ENCODE assay signal across 28 mouse cellular contexts in the genomic region with DNA sequence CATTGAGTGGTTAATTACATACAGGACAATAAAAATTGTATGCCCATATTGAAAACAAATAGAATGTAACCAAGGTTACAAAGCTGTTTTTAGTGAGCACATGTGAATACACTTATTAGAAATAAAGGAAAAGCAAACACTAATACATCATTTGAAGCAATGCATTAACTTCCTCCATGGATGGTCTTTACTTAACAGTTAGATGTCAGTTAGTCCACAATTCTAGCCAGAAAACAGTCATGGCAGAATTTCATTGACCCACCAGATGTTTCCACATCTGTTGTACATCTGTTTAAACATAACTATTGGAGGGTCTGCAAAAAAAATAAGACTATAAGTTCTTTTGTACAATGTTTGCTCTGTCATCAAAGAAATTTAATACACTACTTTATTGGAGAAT.
DNase-seq lines count a peak whose midpoint lies in the region; ATAC-seq and TF ChIP-seq lines count a peak whose summit lies in the region.
"Had no signal": no experiment of that assay in that cellular context is flagged by ENCODE, and none has a peak within 500 bp of the region (broad histone marks: within the 10 kb centered on the region; RNA-seq: fewer than 3 reads in every experiment).

No protein-coding gene starts in this region.

- H3K4me1 ChIP-seq in lung, embryonic 14.5 days (ENCODE audit: insufficient read depth), result no peaks in the 10 kb centered on the region
- H3K4me1 ChIP-seq: embryonic facial prominence, embryonic 15.5 days; heart, embryonic 12.5 days; heart, embryonic 15.5 days; hindbrain, embryonic 10.5 days; hindbrain, embryonic 13.5 days; intestine, embryonic 15.5 days had no signal

- no peaks in the 10 kb centered on the region for H3K36me3 ChIP-seq in lung, embryonic 14.5 days (ENCODE audit: insufficient read depth)
- H3K36me3 ChIP-seq: embryonic facial prominence, embryonic 15.5 days; G1E; heart, embryonic 12.5 days; heart, embryonic 15.5 days; hindbrain, embryonic 10.5 days; hindbrain, embryonic 13.5 days; intestine, embryonic 15.5 days had no signal

- no peaks in the 10 kb centered on the region for H3K27me3 ChIP-seq in lung, embryonic 14.5 days (ENCODE audit: insufficient read depth, low read length)
- H3K27me3 ChIP-seq: CH12.LX; embryonic facial prominence, embryonic 15.5 days; heart, embryonic 12.5 days; heart, embryonic 15.5 days; hindbrain, embryonic 13.5 days; intestine, embryonic 15.5 days; Patski had no signal

- no peaks in the 10 kb centered on the region for H3K9me3 ChIP-seq in lung, embryonic 14.5 days (ENCODE audit: low read depth, low read length)
- H3K9me3 ChIP-seq: embryonic facial prominence, embryonic 15.5 days; G1E; heart, embryonic 12.5 days; heart, embryonic 15.5 days; hindbrain, embryonic 10.5 days; hindbrain, embryonic 13.5 days; intestine, embryonic 15.5 days had no signal

- no peak for ATAC-seq in lung, embryonic 14.5 days (ENCODE audit: insufficient read depth)
- ATAC-seq: forebrain, embryonic 14.5 days; forebrain, postnatal 0 days; hindbrain, embryonic 16.5 days; intestine, embryonic 15.5 days; Patski had no signal

- H3K4me3 ChIP-seq in lung, embryonic 14.5 days (ENCODE audit: low read depth, low read length), result no peak overlapping the region
- H3K4me3 ChIP-seq: embryonic facial prominence, embryonic 15.5 days; heart, embryonic 12.5 days; heart, embryonic 15.5 days; hindbrain, embryonic 10.5 days; hindbrain, embryonic 13.5 days; intestine, embryonic 15.5 days had no signal

- no peak overlapping the region for H3K27ac ChIP-seq in lung, embryonic 14.5 days (ENCODE audit: low read depth)
- H3K27ac ChIP-seq: embryonic facial prominence, embryonic 15.5 days; heart, embryonic 15.5 days; hindbrain, embryonic 10.5 days; hindbrain, embryonic 13.5 days; intestine, embryonic 15.5 days had no signal

- no peak overlapping the region for H3K4me2 ChIP-seq in lung, embryonic 14.5 days
- H3K4me2 ChIP-seq: embryonic facial prominence, embryonic 15.5 days; heart, embryonic 12.5 days; heart, embryonic 15.5 days; hindbrain, embryonic 13.5 days; intestine, embryonic 15.5 days had no signal

- no peak overlapping the region for H3K9ac ChIP-seq in lung, embryonic 14.5 days
- H3K9ac ChIP-seq: embryonic facial prominence, embryonic 15.5 days; forebrain, postnatal 0 days; heart, embryonic 12.5 days; heart, embryonic 15.5 days; hindbrain, embryonic 13.5 days; intestine, embryonic 15.5 days had no signal

- DNase-seq in embryo, embryonic 11 days, result peak; percentile 30
- DNase-seq in embryo, embryonic 10 days (ENCODE audit: low spot score), result no peak
- peak; percentile 1 for DNase-seq in lung, embryonic 14.5 days
- no peak for DNase-seq in lung, postnatal 36 days
- peak; percentile 41 for DNase-seq in forelimb bud, embryonic 11.5 days (ENCODE audit: low read depth, low spot score)
- no peak for DNase-seq in ovary, adult 18-20 months (ENCODE audit: low spot score)
- DNase-seq: adrenal gland, postnatal 10 days; adrenal gland, postnatal 36 days; B cell, adult 2 months; cerebellum, adult 18-20 months; cerebellum, adult 9-10 months; cerebellum, postnatal 14 days; forebrain, postnatal 0 days; gastrocnemius, postnatal 25 days; heart, adult 18-20 months; heart, postnatal 10 days; heart, postnatal 36 days had no signal

- no peak for TF ChIP-seq CTCF in lung, embryonic 14.5 days (IDR thresholded peaks at IDR 0.05; ENCODE audit: low read depth)

Comparison
In these comparisons a context has a peak if more than half of its experiments do, and no peak if none do; other contexts are left out.
1. DNase-seq: peak in embryo, embryonic 11 days (single experiment), lung, embryonic 14.5 days (single experiment) and forelimb bud, embryonic 11.5 days (single experiment); none in embryo, embryonic 10 days (single experiment), lung, postnatal 36 days (single experiment) and ovary, adult 18-20 months (single experiment).